Mouse (Mus musculus) right cerebral cortex, adult 18-20 months (tissue): ENCODE measurements around the gene Emc9.

Experiments used
- DNase-seq: peaks from one replicate; pipeline ENCODE4 v3.0.0; 2022; ENCODE audit warnings: mixed read lengths

Emc9 gene

GRCm38 (mm10) chr14:55584702-55585565 is at the start of gene Emc9:
TSS of gene Emc9 (minus strand) at chr14:55585302.
- peak; percentile 71 for DNase-seq

DNA sequence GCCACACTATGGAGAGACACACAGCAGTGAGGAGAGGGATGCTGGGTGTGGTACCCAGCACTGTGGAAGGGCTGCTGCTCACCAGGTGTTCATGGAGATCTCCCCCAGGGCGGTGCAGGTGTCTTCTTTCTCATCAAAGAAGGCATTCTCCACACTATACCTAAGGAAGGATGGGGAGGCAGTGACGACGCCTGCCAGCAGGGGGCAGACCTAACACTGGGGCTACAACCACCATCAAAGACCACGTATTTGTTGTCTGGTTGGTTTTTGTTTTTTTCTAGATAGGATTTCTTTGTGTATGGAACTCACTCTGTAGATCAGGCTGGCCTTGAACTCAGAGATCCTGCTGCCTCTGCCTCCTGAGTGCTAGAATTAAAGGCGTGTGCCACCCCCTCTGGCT is 44.2 kb upstream of the Emc9 start:
- no peak for DNase-seq

GRCm38 (mm10) chr14:55628077-55628827 is 43.1 kb upstream of the Emc9 start:
- no peak for DNase-seq

- no peak for DNase-seq
Observed at GRCm38 (mm10) chr14:55618486-55619195, 33.5 kb upstream of the Emc9 start.

DNA sequence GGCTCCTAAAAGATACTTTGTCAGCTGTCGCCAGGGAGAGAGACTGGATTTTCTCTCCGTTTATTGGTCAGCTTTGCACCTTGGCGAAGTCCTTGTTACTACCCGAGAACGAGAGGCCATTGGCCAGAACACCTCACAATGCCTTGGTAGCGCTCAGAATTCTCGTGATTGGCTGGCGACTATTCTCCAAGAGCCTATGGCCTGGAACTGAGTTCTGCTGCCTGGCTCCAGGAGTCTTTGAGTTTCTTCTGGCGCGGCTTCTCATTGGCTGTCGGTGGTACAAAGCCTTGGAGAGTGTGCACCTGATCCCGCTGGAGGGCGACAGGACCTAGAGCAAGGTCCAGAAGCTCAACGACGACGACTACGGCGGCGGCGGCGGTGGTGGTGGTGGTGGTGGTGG is 32.7 kb upstream of the Emc9 start, which contains the start of gene Rec8:
Gene Rec8, plus strand, starts transcription at position 216 of the 400 bp plus-strand sequence.
- DNase-seq: no peak

- DNase-seq: no peak
Observed at GRCm38 (mm10) chr14:55616844-55617243, 31.7 kb upstream of the Emc9 start.

- no peak for DNase-seq
Observed at GRCm38 (mm10) chr14:55615876-55616275, 30.8 kb upstream of the Emc9 start.

- DNase-seq: no peak
Observed at GRCm38 (mm10) chr14:55614565-55615178, 29.6 kb upstream of the Emc9 start.

DNA sequence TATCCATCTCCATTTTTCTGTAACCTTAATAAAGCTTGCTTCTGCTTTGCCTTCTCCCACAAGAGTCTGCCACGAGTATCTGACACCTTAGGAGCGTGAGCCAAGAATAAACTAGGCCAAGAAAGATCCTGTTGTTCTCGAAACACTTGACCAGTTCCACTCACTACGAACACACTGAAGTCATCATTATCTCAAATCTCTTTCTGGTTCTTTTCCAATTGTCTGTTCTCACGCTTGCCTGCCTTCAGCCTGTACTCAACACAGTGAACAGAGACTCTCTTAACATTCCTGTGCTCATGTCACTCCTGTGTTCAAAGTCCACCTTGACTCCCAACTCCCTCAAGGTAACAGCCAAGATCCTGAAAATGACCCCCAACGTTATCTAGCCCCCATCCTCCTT is 28.2 kb upstream of the Emc9 start:
- DNase-seq: no peak

DNA sequence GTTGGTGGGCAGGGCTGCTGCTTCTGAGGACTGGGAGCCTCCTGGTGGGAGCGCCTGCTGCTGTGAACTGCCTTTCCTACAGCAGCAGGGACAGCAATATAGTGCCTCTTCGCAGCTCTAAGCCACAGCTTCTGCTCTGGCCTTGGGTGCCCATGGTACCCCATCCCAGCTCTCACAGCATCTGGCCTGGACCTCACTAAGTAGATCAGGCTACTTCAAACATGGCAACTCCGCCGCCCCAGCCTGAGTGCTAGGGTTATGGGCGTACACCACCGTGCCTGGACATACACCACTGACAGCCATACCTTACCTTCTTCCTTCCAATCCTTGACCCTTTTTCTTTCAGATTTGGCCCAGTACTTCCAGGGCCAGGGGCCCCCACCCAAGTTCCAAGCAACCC is 23.2 kb upstream of the Emc9 start:
- DNase-seq: no peak

DNA sequence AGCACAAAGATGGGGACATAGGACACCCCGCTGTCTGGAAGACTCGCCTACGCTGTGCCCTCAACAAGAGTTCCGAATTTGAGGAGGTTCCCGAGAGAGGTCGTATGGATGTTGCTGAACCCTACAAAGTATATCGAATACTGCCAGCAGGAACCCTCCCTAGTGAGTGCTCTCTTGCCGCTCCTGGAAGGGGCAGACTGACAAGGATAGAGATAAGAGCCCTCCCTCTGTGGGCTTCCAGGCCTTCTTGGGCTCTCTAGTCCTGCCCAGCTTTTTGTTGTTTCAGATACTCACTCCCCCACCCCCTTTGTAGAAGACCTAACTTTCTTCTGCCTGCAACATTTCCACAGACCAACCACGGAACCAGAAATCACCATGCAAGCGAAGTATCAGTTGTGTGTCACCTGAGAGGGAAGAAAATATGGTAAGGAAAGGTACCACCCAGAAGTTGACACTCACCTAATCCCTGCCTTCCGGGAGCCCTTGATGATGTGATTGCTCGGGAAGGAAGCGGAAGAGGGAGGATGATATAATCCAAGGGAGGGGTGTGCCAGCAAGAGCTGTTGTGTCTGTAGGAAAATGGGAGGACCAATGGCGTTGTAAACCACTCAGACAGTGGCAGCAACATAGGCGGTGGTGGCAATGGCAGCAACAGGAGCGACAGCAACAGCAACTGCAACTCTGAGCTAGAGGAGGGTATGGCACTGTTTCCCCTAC is 20.8 kb upstream of the Emc9 start:
- DNase-seq: no peak

GRCm38 (mm10) chr14:55604823-55605222 is 19.7 kb upstream of the Emc9 start:
- DNase-seq: no peak

DNA sequence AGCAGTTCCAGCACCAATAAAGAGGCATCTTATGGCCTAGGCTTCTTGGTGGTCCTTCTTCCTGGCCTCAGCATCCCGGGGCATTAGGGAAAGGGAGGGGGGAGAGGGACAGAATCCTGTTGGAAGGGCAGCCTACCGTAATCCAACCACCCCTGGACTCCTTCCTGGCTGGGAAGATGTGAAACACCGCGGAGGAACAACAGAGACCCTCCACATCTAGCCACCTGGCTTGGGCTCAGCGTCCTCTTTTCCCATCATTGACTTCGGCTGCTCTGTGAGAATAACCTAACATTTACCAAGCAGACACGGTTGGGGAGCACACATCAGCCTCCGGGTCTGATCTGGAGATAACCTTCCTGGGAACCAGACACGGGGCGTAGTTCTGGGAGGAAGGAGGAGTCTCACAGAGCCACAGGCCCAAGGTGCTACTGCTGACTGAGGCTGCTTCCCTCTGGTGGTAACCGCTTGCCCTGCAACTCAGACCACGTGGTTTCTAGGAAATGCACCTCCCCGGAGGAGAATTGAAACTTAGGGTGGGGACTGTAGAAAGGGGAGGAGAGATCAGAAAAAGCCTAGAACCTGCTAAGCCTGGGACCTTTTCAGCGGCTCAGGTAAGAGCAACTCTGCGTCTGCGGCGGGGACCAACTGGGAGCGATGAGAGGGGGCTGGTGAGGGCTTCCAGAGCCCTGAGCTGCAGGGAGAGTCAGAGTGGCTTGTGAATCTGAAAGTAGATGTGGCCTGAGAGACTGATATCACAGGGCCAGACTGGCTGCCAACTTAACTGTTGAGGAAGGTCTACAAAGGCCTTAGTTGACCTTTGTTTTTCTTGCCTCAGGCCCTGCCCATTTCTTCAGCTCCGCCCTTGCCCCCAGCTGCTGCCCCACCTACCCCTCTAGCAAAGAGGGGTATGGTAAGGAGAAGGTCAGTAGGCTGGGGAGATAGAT is 18.8 kb upstream of the Emc9 start:
- DNase-seq: peak; percentile 89

- DNase-seq: no peak
Observed at GRCm38 (mm10) chr14:55603271-55603632, 18.1 kb upstream of the Emc9 start, which contains the start of gene Irf9. TSS of gene Irf9 (plus strand) at chr14:55603571.

DNA sequence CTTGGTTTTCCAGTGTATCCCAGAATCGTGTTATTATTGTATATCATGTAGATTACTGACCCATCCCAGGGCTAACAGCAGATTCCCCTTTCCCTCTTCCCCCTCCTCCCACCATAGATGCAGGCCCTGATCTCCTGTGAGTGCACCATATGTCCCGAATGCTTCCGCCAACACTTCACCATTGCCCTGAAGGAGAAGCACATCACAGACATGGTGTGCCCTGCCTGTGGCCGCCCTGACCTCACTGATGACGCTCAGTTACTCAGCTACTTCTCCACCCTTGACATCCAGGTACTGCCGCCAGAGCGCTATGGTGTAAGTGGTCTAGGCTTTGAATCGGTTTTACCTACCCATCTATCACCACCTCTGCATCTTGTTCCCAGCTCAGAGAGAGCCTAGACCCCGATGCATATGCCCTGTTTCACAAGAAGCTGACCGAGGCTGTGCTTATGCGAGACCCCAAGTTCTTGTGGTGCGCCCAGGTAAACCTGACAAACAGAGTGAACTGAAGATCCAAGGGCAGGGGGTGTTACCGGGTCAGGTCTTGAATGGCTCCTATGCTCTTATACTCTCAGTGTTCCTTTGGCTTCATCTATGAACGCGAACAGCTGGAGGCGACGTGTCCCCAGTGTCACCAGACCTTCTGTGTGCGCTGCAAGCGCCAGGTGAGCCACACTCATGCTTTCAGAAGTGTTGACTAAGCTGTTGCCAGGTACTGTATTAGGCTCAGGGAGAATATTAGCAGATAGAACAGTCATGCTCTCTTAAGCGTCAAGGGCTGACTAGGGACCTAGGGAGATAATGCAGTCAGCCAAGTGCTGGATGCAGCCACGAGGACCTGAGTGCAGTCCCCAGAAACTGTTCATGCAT is 13.7 kb upstream of the Emc9 start:
- no peak for DNase-seq

GRCm38 (mm10) chr14:55596036-55596690 is 11.1 kb upstream of the Emc9 start:
- no peak for DNase-seq

DNA sequence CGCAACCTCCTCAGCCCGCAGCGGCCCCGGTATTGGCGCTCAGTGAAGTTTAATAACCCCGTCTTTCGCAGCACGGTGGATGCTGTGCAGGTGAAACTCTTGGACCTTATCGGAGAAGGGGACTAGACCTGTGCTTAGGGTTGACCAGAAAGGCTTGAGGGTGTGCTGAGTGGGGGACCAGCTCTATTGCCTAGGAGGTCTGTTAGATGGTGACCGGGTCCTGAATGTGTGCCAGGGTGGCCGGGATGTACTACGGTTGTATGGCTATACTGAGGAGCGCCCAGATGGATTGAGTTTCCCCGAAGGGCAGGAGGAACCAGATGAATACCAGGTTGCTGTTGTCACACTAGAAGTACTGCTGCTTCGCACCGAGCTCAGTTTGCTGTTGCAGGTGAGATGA is 7.1 kb upstream of the Emc9 start:
- DNase-seq: no peak

GRCm38 (mm10) chr14:55591331-55591891 is 6.3 kb upstream of the Emc9 start, which contains the start of gene Rnf31:
TSS of gene Rnf31 (plus strand) at chr14:55591708.
- DNase-seq: peak; percentile 97

GRCm38 (mm10) chr14:55590748-55591330 is 5.7 kb upstream of the Emc9 start, which contains the start of gene Psme2:
TSS of gene Psme2 (minus strand) at chr14:55591113.
- DNase-seq: peak; percentile 95
